In the genomic region with DNA sequence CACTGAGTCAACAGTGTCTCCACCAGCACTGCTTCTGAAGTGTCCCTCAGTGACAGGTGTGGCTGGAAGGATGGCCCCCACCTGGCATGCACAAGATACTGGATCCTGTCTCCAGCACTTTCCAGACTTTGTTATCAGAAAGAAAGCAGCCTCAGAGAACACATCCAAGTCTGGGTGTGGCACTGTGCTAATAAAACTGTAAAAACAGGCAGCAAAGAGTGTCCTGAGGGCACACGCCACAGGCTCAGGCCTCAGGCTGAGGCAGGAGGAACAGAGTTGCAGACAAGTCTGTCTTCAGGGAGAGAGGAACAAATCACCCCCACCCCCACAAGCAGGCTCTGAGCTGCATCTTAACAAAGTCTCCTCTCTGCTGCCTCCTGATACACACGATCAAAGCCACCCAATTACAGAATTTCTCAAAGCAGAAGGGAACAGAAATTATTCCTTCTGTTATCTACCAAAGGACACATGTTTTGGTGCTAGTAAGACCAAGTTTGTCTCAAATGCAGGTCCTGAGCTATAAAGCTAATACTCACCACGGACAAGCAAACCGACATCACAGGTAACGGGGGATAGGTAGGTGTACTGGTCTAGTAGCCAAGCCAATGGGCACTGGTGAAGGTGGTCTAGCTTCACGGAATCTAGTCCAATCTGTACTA, we compare ENCODE assay signal across 15 mouse cellular contexts. TPM values are rescaled to one million over a fixed set of nuclear protein-coding genes. Genes with fewer than 3 reads are reported as not detected.
A peak's percentile ranks its signal among the peaks of the same experiment; 100 is the strongest.
DNase-seq lines count a peak whose midpoint lies in the region; ATAC-seq lines count a peak whose summit lies in the region.
"Had no signal": no experiment of that assay in that cellular context is flagged by ENCODE, and none has a peak within 500 bp of the region (broad histone marks: within the 10 kb centered on the region; RNA-seq: fewer than 3 reads in every experiment).

No protein-coding gene starts in this region.

- ATAC-seq in liver, embryonic 13.5 days (ENCODE audit: low read depth), result peak; percentile 98
- peak; percentile 67; the same call in 1 of the 2 replicates for ATAC-seq in stomach, embryonic 14.5 days (ENCODE audit: insufficient number of reproducible peaks, insufficient read depth, low FRiP score, low read depth)
- ATAC-seq: hindbrain, postnatal 0 days had no signal

- peak; percentile 85 for DNase-seq in heart, embryonic 10.5 days (ENCODE audit: low spot score)
- no peak for DNase-seq in heart, postnatal 36 days
- peak; percentile 86 for DNase-seq in c-Kit-positive CD71-positive TER-119-positive erythroid progenitor cells, embryonic 14.5 days (ENCODE audit: low spot score)
- DNase-seq in liver, embryonic 13.5 days, result peak; percentile 84
- no peak for DNase-seq in hindbrain, embryonic 10.5 days (ENCODE audit: low spot score)
- no peak for DNase-seq in right cerebral cortex, postnatal 14 days
- DNase-seq in thymus, postnatal 10 days (ENCODE audit: low spot score in 2 of 2), result no peak
- DNase-seq: adrenal gland, postnatal 25 days; cerebellum, adult 9-10 months; heart, adult 18-20 months; kidney, postnatal 36 days had no signal

- no peaks in the 10 kb centered on the region for H3K4me1 ChIP-seq in heart, embryonic 10.5 days
- peaks cover 69% of the 10 kb centered on the region for H3K4me1 ChIP-seq in liver, embryonic 13.5 days (replicated peaks)
- H3K4me1 ChIP-seq in stomach, embryonic 14.5 days (ENCODE audit: control insufficient read depth, insufficient read depth, low read length), result no peaks in the 10 kb centered on the region
- no peaks in the 10 kb centered on the region for H3K4me1 ChIP-seq in hindbrain, embryonic 10.5 days (replicated peaks)

- H3K27ac ChIP-seq in heart, embryonic 10.5 days, result peak overlapping the region; percentile 38; the same call in 1 of the 2 replicates
- H3K27ac ChIP-seq in liver, embryonic 13.5 days, result peak overlapping the region; percentile 97
- H3K27ac ChIP-seq in stomach, embryonic 14.5 days (ENCODE audit: low read length), result no peak overlapping the region
- H3K27ac ChIP-seq in hindbrain, embryonic 10.5 days, result no peak overlapping the region
- H3K27ac ChIP-seq: hindbrain, postnatal 0 days had no signal

- H3K36me3 ChIP-seq in heart, embryonic 10.5 days, result peaks cover 99% of the 10 kb centered on the region
- H3K36me3 ChIP-seq in liver, embryonic 13.5 days, result peaks cover 99% of the 10 kb centered on the region
- peaks cover 95% of the 10 kb centered on the region for H3K36me3 ChIP-seq in stomach, embryonic 14.5 days (ENCODE audit: control insufficient read depth, insufficient read depth, low read length)
- H3K36me3 ChIP-seq in hindbrain, embryonic 10.5 days, result peaks cover 100% of the 10 kb centered on the region

- 91% methylated on average over 6 of the region's 6 CpGs for WGBS in heart, embryonic 10.5 days
- 36% methylated on average over 6 of the region's 6 CpGs for WGBS in liver, embryonic 13.5 days (ENCODE audit: insufficient replicate concordance)
- WGBS in stomach, embryonic 14.5 days, result 87% methylated on average over 6 of the region's 6 CpGs
- 94% methylated on average over 6 of the region's 6 CpGs for WGBS in hindbrain, embryonic 10.5 days

- peak overlapping the region; percentile 51 for H3K4me2 ChIP-seq in liver, embryonic 13.5 days
- H3K4me2 ChIP-seq in stomach, embryonic 14.5 days (replicated peaks; ENCODE audit: low read depth, low read length), result no peak overlapping the region

- H3K27me3 ChIP-seq in heart, embryonic 10.5 days (ENCODE audit: insufficient read depth, poor library complexity, severe bottlenecking), result no peaks in the 10 kb centered on the region
- H3K27me3 ChIP-seq in liver, embryonic 13.5 days, result no peaks in the 10 kb centered on the region
- no peaks in the 10 kb centered on the region for H3K27me3 ChIP-seq in stomach, embryonic 14.5 days (ENCODE audit: control insufficient read depth, insufficient read depth, low read length)
- no peaks in the 10 kb centered on the region for H3K27me3 ChIP-seq in hindbrain, embryonic 10.5 days (ENCODE audit: insufficient read depth, poor library complexity, severe bottlenecking)

- no peaks in the 10 kb centered on the region for H3K9me3 ChIP-seq in heart, embryonic 10.5 days
- no peaks in the 10 kb centered on the region for H3K9me3 ChIP-seq in liver, embryonic 13.5 days (replicated peaks)
- no peaks in the 10 kb centered on the region for H3K9me3 ChIP-seq in stomach, embryonic 14.5 days (ENCODE audit: control insufficient read depth, low read depth, low read length)
- no peaks in the 10 kb centered on the region for H3K9me3 ChIP-seq in hindbrain, embryonic 10.5 days

- no peak overlapping the region for H3K4me3 ChIP-seq in heart, embryonic 10.5 days
- peak overlapping the region; percentile 11 for H3K4me3 ChIP-seq in liver, embryonic 13.5 days (replicated peaks)
- H3K4me3 ChIP-seq in stomach, embryonic 14.5 days (ENCODE audit: low read depth, low read length), result no peak overlapping the region
- H3K4me3 ChIP-seq in hindbrain, embryonic 10.5 days, result no peak overlapping the region

- intact Hi-C loops in heart, postnatal 36 days (cut with DNase I), result no loop called here

- peak overlapping the region; percentile 66 for H3K9ac ChIP-seq in liver, embryonic 13.5 days
- no peak overlapping the region for H3K9ac ChIP-seq in stomach, embryonic 14.5 days (replicated peaks; ENCODE audit: low read depth, low read length)

RNA-seq across cellular contexts. Expression of gene Gm49354, which starts 13.9 kb away (rescaled TPM):
- not detected in 2 replicates for polyA plus RNA-seq in heart, embryonic 10.5 days (2016; fragmentation: Nextera tagmentation; extraction: Ambion mirVana)
- total RNA-seq in heart, postnatal 36 days (2021), result not detected
- not detected in 2 replicates for polyA plus RNA-seq in liver, embryonic 13.5 days (2015; fragmentation: Nextera tagmentation; extraction: Ambion mirVana)
- not detected in 2 replicates for polyA plus RNA-seq in stomach, embryonic 14.5 days (2014; fragmentation: Nextera tagmentation; extraction: Ambion mirVana)
- polyA plus RNA-seq in hindbrain, embryonic 10.5 days (2016; fragmentation: Nextera tagmentation; extraction: Ambion mirVana), result not detected in 2 replicates
- total RNA-seq: adrenal gland, postnatal 25 days; heart, adult 18-20 months; hindbrain, postnatal 0 days; left cerebral cortex, postnatal 14 days had no signal
- polyA plus RNA-seq: hindbrain, postnatal 0 days; urinary bladder, adult 2 months had no signal

RNA-seq across cellular contexts. Expression of gene Isca1, which starts 26.3 kb away (rescaled TPM):
- 128 and 154 TPM in 2 replicates for polyA plus RNA-seq in heart, embryonic 10.5 days (2016; fragmentation: Nextera tagmentation; extraction: Ambion mirVana)
- total RNA-seq in heart, postnatal 36 days (2021), result 100 to 1,000 TPM; 215 to 228 TPM
- polyA plus RNA-seq in liver, embryonic 13.5 days (2015; fragmentation: Nextera tagmentation; extraction: Ambion mirVana), result 218 and 244 TPM in 2 replicates
- polyA plus RNA-seq in stomach, embryonic 14.5 days (2014; fragmentation: Nextera tagmentation; extraction: Ambion mirVana), result 120 and 121 TPM in 2 replicates
- 101 and 116 TPM in 2 replicates for polyA plus RNA-seq in hindbrain, embryonic 10.5 days (2016; fragmentation: Nextera tagmentation; extraction: Ambion mirVana)

RNA-seq across cellular contexts. Expression of gene Tut7, which starts 27.0 kb away (rescaled TPM):
- polyA plus RNA-seq in heart, embryonic 10.5 days (2016; fragmentation: Nextera tagmentation; extraction: Ambion mirVana), result 37.2 and 39.6 TPM in 2 replicates
- total RNA-seq in heart, postnatal 36 days (2021), result 10 to 100 TPM; 44.6 to 45.8 TPM
- 54.4 and 61.8 TPM in 2 replicates for polyA plus RNA-seq in liver, embryonic 13.5 days (2015; fragmentation: Nextera tagmentation; extraction: Ambion mirVana)
- polyA plus RNA-seq in stomach, embryonic 14.5 days (2014; fragmentation: Nextera tagmentation; extraction: Ambion mirVana), result 49.4 and 50.0 TPM in 2 replicates
- polyA plus RNA-seq in hindbrain, embryonic 10.5 days (2016; fragmentation: Nextera tagmentation; extraction: Ambion mirVana), result 35.4 and 40.2 TPM in 2 replicates

RNA-seq across cellular contexts. Expression of gene 1700014D04Rik, which starts 49.4 kb away (rescaled TPM):
- 0.23 TPM in 1 of 2 replicates, not detected in the other for polyA plus RNA-seq in heart, embryonic 10.5 days (2016; fragmentation: Nextera tagmentation; extraction: Ambion mirVana)
- total RNA-seq in heart, postnatal 36 days (2021), result not detected
- not detected in 2 replicates for polyA plus RNA-seq in liver, embryonic 13.5 days (2015; fragmentation: Nextera tagmentation; extraction: Ambion mirVana)
- not detected in 2 replicates for polyA plus RNA-seq in stomach, embryonic 14.5 days (2014; fragmentation: Nextera tagmentation; extraction: Ambion mirVana)
- polyA plus RNA-seq in hindbrain, embryonic 10.5 days (2016; fragmentation: Nextera tagmentation; extraction: Ambion mirVana), result 0.18 TPM in 1 of 2 replicates, not detected in the other
- total RNA-seq: adrenal gland, postnatal 25 days; heart, adult 18-20 months had no signal
- polyA plus RNA-seq: urinary bladder, adult 2 months had no signal

Comparison
In these comparisons a context has a peak if more than half of its experiments do, and no peak if none do; other contexts are left out.
1. DNase-seq: peak in heart, embryonic 10.5 days (single experiment), c-Kit-positive CD71-positive TER-119-positive erythroid progenitor cells, embryonic 14.5 days (single experiment) and liver, embryonic 13.5 days (single experiment); none in heart, postnatal 36 days (0 of 2), hindbrain, embryonic 10.5 days (single experiment), right cerebral cortex, postnatal 14 days (single experiment) and thymus, postnatal 10 days (0 of 2).
2. H3K27ac ChIP-seq: peak in heart, embryonic 10.5 days (single experiment) and liver, embryonic 13.5 days (single experiment); none in stomach, embryonic 14.5 days (single experiment) and hindbrain, embryonic 10.5 days (single experiment).